Mouse (Mus musculus) forebrain, postnatal 0 days (tissue): ENCODE data around the gene Mrps21. TPM values are rescaled to one million over a fixed set of nuclear protein-coding genes. Genes with fewer than 3 reads are reported as not detected.
"Not testable (repeated sequence)": the region's sequence is repeated elsewhere in the genome, so short reads cannot be mapped to it uniquely, and the experiment has no call there.

Source experiments
- ATAC-seq: fragments of 200-750 bp; cut with Nextera tagmentation; 2 replicates; pipeline ENCODE4 v1.8.0; 2017; ENCODE audit warnings: mild to moderate bottlenecking, moderate library complexity
- DNase-seq: peaks from one replicate; pipeline ENCODE4 v3.0.0-alpha.2; 2015
- H3K27ac ChIP-seq: fragments of 300-500 bp; sonication (generic); 2 replicates; pipeline ENCODE4 v1.5.1; 2014; ENCODE audit warnings: low read depth, mild to moderate bottlenecking, antibody characterized with exemption, low read length, moderate library complexity, mixed read lengths
- H3K27me3 ChIP-seq: fragments of 300-500 bp; sonication (generic); 2 replicates; pipeline ENCODE4 v1.6.1; 2014; ENCODE audit warnings: mild to moderate bottlenecking, low read length, mixed read lengths; ENCODE audit not compliant: insufficient read depth
- H3K36me3 ChIP-seq: fragments of 300-500 bp; sonication (generic); 2 replicates; pipeline ENCODE4 v1.6.1; 2014; ENCODE audit warnings: mild to moderate bottlenecking, moderate library complexity; ENCODE audit not compliant: insufficient read depth
- H3K4me1 ChIP-seq: fragments of 300-500 bp; sonication (generic); 2 replicates; pipeline ENCODE4 v1.6.1; 2014; ENCODE audit warnings: antibody characterized with exemption; ENCODE audit not compliant: insufficient read depth
- H3K4me2 ChIP-seq: fragments of 300-500 bp; sonication (generic); 2 replicates; pipeline ENCODE4 v1.6.1; 2014; ENCODE audit warnings: low read depth, mild to moderate bottlenecking, moderate library complexity
- H3K4me3 ChIP-seq: fragments of 300-500 bp; sonication (generic); 2 replicates; pipeline ENCODE4 v1.5.1; 2014; ENCODE audit warnings: low read depth, low read length, mixed read lengths
- H3K9ac ChIP-seq: fragments of 300-500 bp; sonication (generic); 2 replicates; pipeline ENCODE4 v1.6.1; 2014; ENCODE audit warnings: mild to moderate bottlenecking
- H3K9me3 ChIP-seq: fragments of 300-500 bp; sonication (generic); 2 replicates; pipeline ENCODE4 v1.6.1; 2016; ENCODE audit warnings: low read length
- CTCF ChIP-seq: sonication (generic); IDR thresholded peaks from 2 replicates; pipeline ENCODE4 v1.5.1; 2016; ENCODE audit warnings: antibody characterized with exemption, control low read depth, low read depth
- WGBS: fragments of 180-500 bp; shearing (Covaris S2); extraction: QIAGEN DNeasy Blood & Tissue Kit; methylation state at CpG from one replicate; pipeline ENCODE4 v1.1.7; 2014; 5-methylcytosine and 5-hydroxymethylcytosine counted together
- polyA plus RNA-seq: library from polyadenylated mRNA; unstranded; fragments of >200 nt; fragmentation: Nextera tagmentation; extraction: Ambion mirVana; gene quantifications from 2 replicates; pipeline ENCODE4 v1.2.1, GENCODE M21; 2015
- total RNA-seq: library from RNA; depleted of rRNA; stranded (reverse); fragments of >200 nt; gene quantifications from 2 replicates; pipeline ENCODE4 v1.2.3, GENCODE M21; 2014

The Mrps21 gene
- total and polyA plus RNA-seq, 2 experiments from 2014 or later, result 113 to 251 TPM

DNA sequence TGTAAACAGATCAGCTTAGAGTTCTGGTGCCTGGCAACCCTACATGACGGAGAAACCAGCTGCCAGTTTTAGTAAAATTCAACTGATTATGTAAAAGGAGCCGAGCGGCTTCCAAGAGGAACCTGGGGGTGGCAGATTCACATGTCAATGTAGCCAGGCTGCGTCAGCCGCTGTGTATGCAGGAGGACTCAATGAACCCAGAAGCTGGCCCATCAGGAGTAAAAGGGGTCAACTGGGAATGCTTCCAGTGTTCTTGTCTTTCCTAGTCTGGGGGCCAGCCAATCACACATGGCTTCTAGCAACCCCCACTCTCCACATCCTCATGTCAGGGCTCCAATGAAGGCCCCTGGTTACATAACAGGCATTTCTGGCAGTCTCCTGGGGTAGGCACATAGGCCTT lies 6.3 kb downstream of the Mrps21 start:
- Histone ChIP-seq H3K9ac (no peak overlapping the region), H3K9me3 (no peaks in the 10 kb centered on the region), H3K27ac (no peak overlapping the region), H3K4me1 (no peaks in the 10 kb centered on the region), H3K4me2 (no peak overlapping the region), H3K4me3 (no peak overlapping the region), H3K27me3 (no peaks in the 10 kb centered on the region), H3K36me3 (peaks cover 23% of the 10 kb centered on the region; the same call in 1 of the 2 replicates)
- ATAC-seq (no peak), DNase-seq (no peak)
- 87% methylated on average over 5 of the region's 5 CpGs for WGBS
- TF ChIP-seq CTCF, result no peak

DNA sequence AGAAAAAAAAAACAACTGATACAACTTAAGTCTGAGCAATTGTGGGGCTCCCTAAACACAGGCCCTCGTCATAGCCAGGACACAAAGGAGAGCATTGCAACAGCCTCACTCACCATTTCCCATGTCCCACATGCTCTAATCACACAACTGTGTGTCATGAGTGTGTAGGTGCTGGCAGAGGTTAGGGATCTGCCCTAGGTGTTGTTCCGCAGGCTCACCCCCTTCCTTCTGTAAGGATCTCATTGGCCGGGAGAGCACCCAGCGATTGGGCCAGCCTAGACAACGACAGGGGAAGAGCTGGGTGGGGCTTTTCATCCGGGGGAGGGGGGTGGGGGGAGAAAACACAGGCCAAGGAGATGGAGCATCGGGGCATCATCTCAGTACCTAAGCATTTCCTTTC lies 7.7 kb downstream of the Mrps21 start:
- Histone ChIP-seq H3K4me3 (no peak overlapping the region), H3K9ac (no peak overlapping the region), H3K4me1 (no peaks in the 10 kb centered on the region), H3K36me3 (peaks cover 18% of the 10 kb centered on the region; the same call in 1 of the 2 replicates), H3K4me2 (no peak overlapping the region), H3K9me3 (no peaks in the 10 kb centered on the region), H3K27ac (no peak overlapping the region), H3K27me3 (no peaks in the 10 kb centered on the region)
- no peak for TF ChIP-seq CTCF
- ATAC-seq, result no peak
- DNase-seq, result no peak
- 85% methylated on average over 7 of the region's 7 CpGs for WGBS

DNA sequence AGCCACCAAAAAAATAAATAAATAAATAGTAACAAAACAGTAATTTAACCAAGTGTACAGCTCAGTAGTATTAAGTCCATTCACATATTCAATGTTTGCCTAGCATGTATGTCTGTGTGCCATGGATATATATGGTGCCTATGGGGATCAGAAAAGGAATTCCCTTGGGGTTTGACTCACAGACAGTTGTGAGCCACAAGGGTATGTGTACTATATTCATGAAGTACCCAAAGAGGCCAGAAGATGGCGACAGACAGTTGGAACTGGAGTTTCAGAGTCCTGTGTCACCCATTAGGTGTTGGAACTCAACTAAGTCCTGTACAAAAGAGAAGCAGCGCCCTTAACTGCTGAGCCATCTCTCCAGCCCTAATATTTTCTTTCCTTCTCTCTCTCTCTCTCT lies 9.5 kb downstream of the Mrps21 start:
- WGBS, result 28% methylated on average over 2 of the region's 2 CpGs
- Histone ChIP-seq H3K27me3 (no peaks in the 10 kb centered on the region), H3K27ac (no peak overlapping the region), H3K9ac (no peak overlapping the region), H3K9me3 (no peaks in the 10 kb centered on the region), H3K36me3 (peaks cover 14% of the 10 kb centered on the region; the same call in 1 of the 2 replicates), H3K4me1 (no peaks in the 10 kb centered on the region), H3K4me2 (no peak overlapping the region), H3K4me3 (no peak overlapping the region)
- TF ChIP-seq CTCF, result peak; percentile 81
- ATAC-seq, result peak; percentile 83
- peak; percentile 81 for DNase-seq

DNA sequence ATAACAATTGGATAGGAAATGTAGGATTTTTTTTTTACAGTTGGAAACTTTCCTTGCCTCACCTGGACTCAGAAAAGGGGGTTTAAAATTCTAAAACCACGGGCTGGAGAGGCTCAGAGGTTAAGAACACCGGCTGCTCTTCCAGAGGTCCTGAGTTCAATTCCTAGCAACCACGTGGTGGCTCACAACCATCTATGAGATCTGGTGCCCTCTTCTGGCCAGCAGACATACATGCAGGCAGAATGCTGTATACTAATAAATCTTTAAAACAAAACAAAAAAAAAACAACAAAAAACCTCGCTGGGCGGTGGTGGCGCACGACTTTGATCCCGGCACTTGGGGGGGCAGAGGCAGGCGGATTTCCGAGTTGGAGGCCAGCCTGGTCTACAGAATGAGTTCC lies 10.1 kb downstream of the Mrps21 start:
- Histone ChIP-seq H3K36me3 (peaks cover 14% of the 10 kb centered on the region; the same call in 1 of the 2 replicates), H3K4me3 (no peak overlapping the region), H3K4me2 (no peak overlapping the region), H3K27me3 (no peaks in the 10 kb centered on the region), H3K9ac (no peak overlapping the region), H3K4me1 (no peaks in the 10 kb centered on the region), H3K9me3 (no peaks in the 10 kb centered on the region), H3K27ac (no peak overlapping the region)
- TF ChIP-seq CTCF, result peak; percentile 36; the same call in 1 of the 2 replicates
- DNase-seq (no peak), ATAC-seq (no peak)
- 79% methylated on average over 10 of the region's 10 CpGs for WGBS

DNA sequence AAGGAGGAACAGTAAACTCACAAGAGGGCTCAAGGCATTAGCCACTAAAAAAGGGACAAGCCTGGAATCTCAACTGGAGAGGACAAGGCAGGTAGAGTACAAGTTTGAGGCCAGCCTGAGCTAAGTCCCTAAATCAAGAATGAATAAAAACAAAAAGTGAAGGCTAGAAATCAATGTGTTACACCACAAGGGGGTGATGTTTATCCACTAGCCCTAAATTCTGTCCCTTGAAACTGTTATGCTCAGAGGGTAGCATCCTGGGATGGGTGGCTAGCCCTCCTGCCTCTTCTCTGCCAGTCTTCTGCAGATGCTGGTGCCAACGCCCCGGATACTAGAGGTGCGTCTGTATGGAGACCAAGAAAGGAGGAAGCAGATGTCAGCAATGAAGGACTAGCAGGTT lies 11.0 kb downstream of the Mrps21 start:
- H3K9ac ChIP-seq, result no peak overlapping the region
- WGBS, result 86% methylated on average over 3 of the region's 3 CpGs
- no peak overlapping the region for H3K4me3 ChIP-seq
- H3K4me2 ChIP-seq, result no peak overlapping the region
- TF ChIP-seq CTCF, result peak; percentile 22; the same call in 1 of the 2 replicates
- no peaks in the 10 kb centered on the region for H3K27me3 ChIP-seq
- ATAC-seq, result no peak
- H3K36me3 ChIP-seq, result peaks cover 14% of the 10 kb centered on the region; the same call in 1 of the 2 replicates
- no peaks in the 10 kb centered on the region for H3K9me3 ChIP-seq
- H3K27ac ChIP-seq, result no peak overlapping the region
- no peaks in the 10 kb centered on the region for H3K4me1 ChIP-seq
- DNase-seq, result no peak

DNA sequence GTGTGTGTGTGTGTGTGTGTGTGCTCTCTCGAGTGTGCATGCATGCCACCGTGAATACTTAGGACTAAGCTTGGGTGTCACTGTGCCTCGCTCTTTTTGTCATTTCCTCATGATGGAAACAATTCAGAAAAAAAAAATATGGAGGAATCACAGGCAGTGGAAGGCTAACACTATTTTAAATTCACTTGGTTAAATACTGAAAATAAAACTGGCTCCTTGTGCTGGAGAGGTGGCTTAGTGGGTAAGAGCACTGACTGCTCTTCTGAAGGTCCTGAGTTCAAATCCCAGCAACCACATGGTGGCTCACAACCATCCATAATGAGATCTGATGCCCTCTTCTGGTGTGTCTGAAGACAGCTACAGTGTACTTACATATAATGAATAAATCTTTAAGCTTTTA lies 13.0 kb downstream of the Mrps21 start:
- not testable (repeated sequence) for H3K9ac ChIP-seq, H3K9me3 ChIP-seq, H3K4me3 ChIP-seq, H3K36me3 ChIP-seq, H3K27me3 ChIP-seq, H3K4me2 ChIP-seq, H3K27ac ChIP-seq, H3K4me1 ChIP-seq, ATAC-seq, DNase-seq
- WGBS, result 83% methylated on average over 3 of the region's 3 CpGs

DNA sequence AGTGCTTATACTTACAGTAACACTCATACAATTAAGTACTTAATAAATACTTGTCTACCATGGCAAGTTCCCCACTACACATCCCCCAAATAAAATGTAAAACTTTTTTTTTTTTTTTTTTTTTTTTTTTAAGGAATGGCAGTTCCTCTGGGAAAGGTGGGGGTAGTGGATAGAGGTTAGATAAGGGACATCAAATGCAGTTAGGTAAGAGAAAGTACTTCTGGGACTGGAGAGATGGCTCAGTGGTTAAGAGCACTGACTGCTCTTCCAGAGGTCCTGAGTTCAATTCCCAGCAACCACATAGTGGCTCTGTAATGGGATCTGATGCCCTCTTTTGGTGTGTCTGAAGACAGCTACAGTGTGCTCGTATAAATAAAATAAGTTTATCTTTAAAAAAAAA lies 14.3 kb downstream of the Mrps21 start:
- H3K4me3 ChIP-seq, H3K4me1 ChIP-seq, H3K9ac ChIP-seq, H3K27ac ChIP-seq, ATAC-seq, H3K4me2 ChIP-seq, DNase-seq, H3K27me3 ChIP-seq, H3K36me3 ChIP-seq, H3K9me3 ChIP-seq: not testable (repeated sequence)
- WGBS, result 92% methylated on average over 1 of the region's 1 CpGs

DNA sequence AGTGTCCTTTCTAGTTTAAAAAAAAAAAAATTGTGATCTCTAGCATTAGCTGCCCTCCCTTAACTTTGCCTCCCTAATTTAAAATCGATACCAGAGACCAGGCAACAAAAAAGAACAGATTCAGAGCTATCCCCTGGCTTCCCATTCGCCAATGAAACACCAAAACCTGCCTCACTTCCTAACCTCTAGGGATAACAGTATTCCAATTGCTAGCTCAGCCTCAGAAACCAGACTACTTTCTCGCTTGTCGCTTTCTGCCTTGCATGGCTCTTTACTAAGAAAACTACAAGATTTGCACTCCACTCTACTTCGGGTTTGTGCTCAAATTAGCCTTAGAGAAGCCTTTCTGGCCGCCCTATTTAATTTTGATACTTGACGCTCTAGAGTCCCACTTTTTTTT lies 15.2 kb downstream of the Mrps21 start:
- no peak for TF ChIP-seq CTCF
- H3K4me3 ChIP-seq, result peak overlapping the region; percentile 88
- peak overlapping the region; percentile 66 for H3K9ac ChIP-seq
- peak overlapping the region; percentile 78 for H3K4me2 ChIP-seq
- peaks cover 14% of the 10 kb centered on the region for H3K36me3 ChIP-seq
- H3K9me3 ChIP-seq, result no peaks in the 10 kb centered on the region
- H3K27me3 ChIP-seq, result no peaks in the 10 kb centered on the region
- peak; percentile 19; the same call in 1 of the 2 replicates for ATAC-seq
- no peaks in the 10 kb centered on the region for H3K4me1 ChIP-seq
- WGBS, result 21% methylated on average over 7 of the region's 7 CpGs
- DNase-seq, result no peak
- H3K27ac ChIP-seq, result no peak overlapping the region; the same call in 1 of the 2 replicates
